Mouse (Mus musculus) MEL (cell line): ENCODE data around the gene Top2a.

Experiments
- CHD1 ChIP-seq: IDR thresholded peaks from 2 replicates; pipeline ENCODE4 v1.6.1; 2012; ENCODE audit warnings: low read depth, mild to moderate bottlenecking, inconsistent platforms, low read length, improper control_type of control experiment
- CHD2 ChIP-seq: IDR thresholded peaks from 2 replicates; pipeline ENCODE4 v1.6.1; 2011; ENCODE audit warnings: low read length, improper control_type of control experiment
- CTCF ChIP-seq, 3 experiments: IDR thresholded peaks in 2 of 3; conservative IDR thresholded peaks in 1 of 3; 2 replicates each; pipeline ENCODE4 v1.5.1; 2011 to 2012; ENCODE audit warnings: low read length in 3 of 3, low read depth in 2 of 3, mild to moderate bottlenecking in 2 of 3, improper control_type of control experiment in 1 of 3, inconsistent platforms in 1 of 3, mixed read lengths in 1 of 3, moderate library complexity in 1 of 3; ENCODE audit not compliant: control insufficient read depth in 1 of 3, insufficient read depth in 1 of 3, poor library complexity in 1 of 3, severe bottlenecking in 1 of 3
- KAT2A ChIP-seq: conservative IDR thresholded peaks from 2 replicates; pipeline ENCODE4 v1.6.1; 2012; ENCODE audit warnings: low read depth, low read length, improper control_type of control experiment, inconsistent platforms
- MAX ChIP-seq: IDR thresholded peaks from 2 replicates; pipeline ENCODE4 v1.6.1; 2011; ENCODE audit warnings: low read length, improper control_type of control experiment
- POLR2A ChIP-seq, 2 experiments: IDR thresholded peaks; 2 replicates each; pipeline ENCODE4 v1.6.1; 2011 to 2012; ENCODE audit warnings: low read length in 2 of 2, mild to moderate bottlenecking in 2 of 2, control low read depth in 1 of 2, improper control_type of control experiment in 1 of 2, low read depth in 1 of 2, moderate library complexity in 1 of 2; ENCODE audit not compliant: control insufficient read depth in 1 of 2, insufficient read depth in 1 of 2, poor library complexity in 1 of 2
- SMC3 ChIP-seq: IDR thresholded peaks from 2 replicates; pipeline ENCODE4 v1.6.1; 2011; ENCODE audit warnings: low read depth, low read length, improper control_type of control experiment
- USF1 ChIP-seq: IDR thresholded peaks from 2 replicates; pipeline ENCODE4 v1.6.1; 2014; ENCODE audit warnings: low read depth, mild to moderate bottlenecking, inconsistent platforms, low read length, improper control_type of control experiment, moderate library complexity
- ZKSCAN1 ChIP-seq: IDR thresholded peaks from 2 replicates; pipeline ENCODE4 v1.6.1; 2012; ENCODE audit warnings: low read depth, mild to moderate bottlenecking, inconsistent platforms, low read length, improper control_type of control experiment, moderate library complexity

DNA sequence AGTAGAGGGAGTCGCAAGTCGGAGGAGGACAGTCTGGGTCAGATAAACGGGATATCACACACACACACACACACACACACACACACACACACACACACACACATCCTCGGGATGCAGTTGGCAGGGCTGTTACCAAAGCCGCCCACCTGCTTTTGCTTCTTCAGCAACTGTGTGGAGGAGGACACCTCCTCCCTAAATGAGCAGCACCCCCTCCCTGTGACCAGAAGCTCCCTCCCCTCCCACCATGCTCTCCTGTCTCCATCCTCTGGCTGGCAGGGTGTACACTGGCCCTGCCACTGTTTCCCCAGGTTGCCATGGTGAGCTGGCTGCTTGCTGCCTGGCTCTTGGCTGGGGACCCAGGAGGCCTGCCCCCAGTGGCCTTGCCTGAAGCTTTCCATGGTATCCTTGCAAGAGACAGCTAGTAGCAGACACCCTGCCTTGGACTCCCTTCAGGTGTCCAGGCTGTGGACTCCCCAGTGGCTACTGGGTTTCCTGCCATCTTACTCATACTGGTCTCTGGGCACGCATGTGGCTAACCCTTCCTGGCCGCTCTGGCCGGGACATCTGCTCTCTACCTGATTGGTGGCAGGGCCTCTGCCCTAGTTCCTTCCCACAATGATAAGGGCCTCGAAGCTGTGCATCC lies 57.4 kb downstream of the Top2a start:
- TF ChIP-seq MAX (no peak), ZKSCAN1 (no peak), CTCF (IDR thresholded peaks at IDR 0.05 in 2 of 3, conservative IDR thresholded peaks at IDR 0.05 in 1 of 3; ENCODE audit: control insufficient read depth in 1 of 3, insufficient read depth in 1 of 3, low read depth in 2 of 3, low read length in 3 of 3, poor library complexity in 1 of 3, severe bottlenecking in 1 of 3) (no peak), CHD2 (no peak), SMC3 (no peak), USF1 (no peak), KAT2A (no peak), CHD1 (no peak), POLR2A (IDR thresholded peaks at IDR 0.05; ENCODE audit: control insufficient read depth in 1 of 2, insufficient read depth in 1 of 2, low read depth in 1 of 2, low read length in 2 of 2, poor library complexity in 1 of 2) (no peak)
